Mouse (Mus musculus) left cerebral cortex, adult 18-20 months (tissue): ENCODE measurements around the gene Pip5k1c. TPM values are rescaled to one million over a fixed set of nuclear protein-coding genes. Genes with fewer than 3 reads are reported as not detected.

Experiments
- DNase-seq, 2 experiments: peaks; one replicate each; pipeline ENCODE4 v3.0.0; 2021 to 2022; ENCODE audit warnings: low spot score in 2 of 2, mixed read lengths in 1 of 2
- total RNA-seq, 2 experiments: library from RNA; stranded (reverse); gene quantifications; 2 replicates each; pipeline ENCODE4 v1.2.3; 2021

The Pip5k1c gene
- total RNA-seq, 2 experiments from 2014 or later = 415 to 417 TPM

- DNase-seq = no peak
Measured at GRCm38 (mm10) chr10:81342686-81343505, 50.1 kb downstream of the Pip5k1c start, which contains the start of gene Gipc3. Gene Gipc3, minus strand, starts transcription at chr10:81343266.

GRCm38 (mm10) chr10:81344421-81345161 lies 51.8 kb downstream of the Pip5k1c start:
- DNase-seq = no peak

GRCm38 (mm10) chr10:81345162-81345534 lies 52.4 kb downstream of the Pip5k1c start:
- no peak for DNase-seq

GRCm38 (mm10) chr10:81346453-81347067 lies 53.8 kb downstream of the Pip5k1c start:
- DNase-seq = peak; percentile 52 to 70

GRCm38 (mm10) chr10:81349146-81349545 lies 56.4 kb downstream of the Pip5k1c start:
- DNase-seq = no peak

- DNase-seq = no peak
Measured at GRCm38 (mm10) chr10:81349961-81350350, 57.2 kb downstream of the Pip5k1c start.

GRCm38 (mm10) chr10:81350351-81351063 lies 57.7 kb downstream of the Pip5k1c start, which contains the start of gene Hmg20b:
Gene Hmg20b, minus strand, starts transcription at chr10:81350480.
- DNase-seq = peak; percentile 99 to 100

GRCm38 (mm10) chr10:81351678-81352291 lies 59.0 kb downstream of the Pip5k1c start:
- DNase-seq = no peak

- DNase-seq = no peak
Measured at GRCm38 (mm10) chr10:81354738-81355477, 62.1 kb downstream of the Pip5k1c start.

- DNase-seq = no peak
Measured at GRCm38 (mm10) chr10:81355533-81355932, 62.8 kb downstream of the Pip5k1c start.

- no peak for DNase-seq
Measured at GRCm38 (mm10) chr10:81356352-81356990, 63.7 kb downstream of the Pip5k1c start.

GRCm38 (mm10) chr10:81356991-81357844 lies 64.5 kb downstream of the Pip5k1c start, which contains the start of gene Mfsd12:
Gene Mfsd12, plus strand, starts transcription at chr10:81357491.
- peak; percentile 91 to 93 for DNase-seq

- no peak for DNase-seq
Measured at GRCm38 (mm10) chr10:81358209-81358608, 65.4 kb downstream of the Pip5k1c start.

GRCm38 (mm10) chr10:81358841-81359240 lies 66.1 kb downstream of the Pip5k1c start:
- DNase-seq = no peak

GRCm38 (mm10) chr10:81360721-81361120 lies 68.0 kb downstream of the Pip5k1c start:
- DNase-seq = no peak

GRCm38 (mm10) chr10:81362336-81362949 lies 69.7 kb downstream of the Pip5k1c start:
- DNase-seq = no peak

GRCm38 (mm10) chr10:81363436-81364346 lies 70.9 kb downstream of the Pip5k1c start:
- DNase-seq = no peak
